Mouse (Mus musculus): ENCODE data around the gene Shld1.

- no peak for TF ChIP-seq POLR2A (IDR thresholded peaks at IDR 0.05; ENCODE audit: extremely low read depth, insufficient read depth, low read length)
- TF ChIP-seq CTCF (IDR thresholded peaks at IDR 0.05; ENCODE audit: low read depth, low read length), result no peak
These were observed 23.8 kb downstream of the Shld1 start for GRCm38 (mm10) chr2:132710488-132710887.
